Mouse (Mus musculus) midbrain, embryonic 16.5 days (tissue): ENCODE measurements around the gene Tmem115. TPM values are rescaled to one million over a fixed set of nuclear protein-coding genes. Genes with fewer than 3 reads are reported as not detected.

Source experiments
- ATAC-seq: fragments of 200-750 bp; cut with Nextera tagmentation; 2 replicates; pipeline ENCODE4 v1.8.0; 2017; ENCODE audit warnings: moderate TSS enrichment
- H3K27ac ChIP-seq: fragments of 300-500 bp; sonication (generic); 2 replicates; pipeline ENCODE4 v1.5.1; 2014; ENCODE audit warnings: mild to moderate bottlenecking, low read length, mixed read lengths
- H3K27me3 ChIP-seq: fragments of 300-500 bp; sonication (generic); 2 replicates; pipeline ENCODE4 v1.6.1; 2014; ENCODE audit warnings: low read depth, low read length, mixed read lengths; ENCODE audit not compliant: control insufficient read depth, insufficient read depth
- H3K36me3 ChIP-seq: fragments of 300-500 bp; sonication (generic); 2 replicates; pipeline ENCODE4 v1.6.1; 2014; ENCODE audit warnings: mild to moderate bottlenecking, low read length, moderate library complexity, mixed read lengths; ENCODE audit not compliant: control insufficient read depth, insufficient read depth
- H3K4me1 ChIP-seq: fragments of 300-500 bp; sonication (generic); 2 replicates; pipeline ENCODE4 v1.6.1; 2014; ENCODE audit warnings: mild to moderate bottlenecking, low read length, mixed read lengths; ENCODE audit not compliant: control insufficient read depth, insufficient read depth
- H3K4me2 ChIP-seq: fragments of 300-500 bp; sonication (generic); 2 replicates; pipeline ENCODE4 v1.6.1; 2014; ENCODE audit warnings: mild to moderate bottlenecking, low read length, mixed read lengths
- H3K4me3 ChIP-seq: fragments of 300-500 bp; sonication (generic); 2 replicates; pipeline ENCODE4 v1.5.1; 2014; ENCODE audit warnings: low read depth, mild to moderate bottlenecking, low read length, moderate library complexity, mixed read lengths
- H3K9ac ChIP-seq: fragments of 300-500 bp; sonication (generic); 2 replicates; pipeline ENCODE4 v1.6.1; 2014; ENCODE audit warnings: low read depth, low read length, mixed read lengths
- H3K9me3 ChIP-seq: fragments of 300-500 bp; sonication (generic); replicated peaks from 2 replicates; pipeline ENCODE4 v1.6.1; 2014; ENCODE audit warnings: mild to moderate bottlenecking, low read length, mixed read lengths; ENCODE audit not compliant: control insufficient read depth, poor library complexity, severe bottlenecking
- WGBS: fragments of 180-500 bp; shearing (Covaris S2); extraction: QIAGEN DNeasy Blood & Tissue Kit; methylation state at CpG from one replicate; pipeline ENCODE4 v1.1.7; 2014; 5-methylcytosine and 5-hydroxymethylcytosine counted together
- polyA plus RNA-seq: library from polyadenylated mRNA; unstranded; fragments of >200 nt; fragmentation: Nextera tagmentation; extraction: Ambion mirVana; gene quantifications from 2 replicates; pipeline ENCODE4 v1.2.1, GENCODE M21; 2015

Tmem115 gene
- polyA plus RNA-seq: 45.2 and 47.2 TPM in 2 replicates

GRCm38 (mm10) chr9:107533791-107534407 lies at the start of gene Tmem115:
Tmem115 (plus strand) TSS chr9:107533945.
- H3K4me3 ChIP-seq: peak within 1 kb of the TSS; percentile 88

GRCm38 (mm10) chr9:107484302-107484701 lies 49.4 kb upstream of the Tmem115 start:
- peak; percentile 51 for ATAC-seq
- Histone ChIP-seq H3K4me1 (peaks cover 29% of the 10 kb centered on the region), H3K27me3 (no peaks in the 10 kb centered on the region), H3K4me3 (no peak overlapping the region), H3K4me2 (no peak overlapping the region; the same call in 1 of the 2 replicates), H3K27ac (peak overlapping the region; percentile 51), H3K9ac (no peak overlapping the region; the same call in 1 of the 2 replicates), H3K9me3 (no peaks in the 10 kb centered on the region), H3K36me3 (no peaks in the 10 kb centered on the region)
- WGBS: 28% methylated on average over 17 of the region's 17 CpGs

More at GRCm38 (mm10) chr9:107533791-107534407, at the start of gene Tmem115:
- no peaks in the 10 kb centered on the region for H3K9me3 ChIP-seq
- peak within 1 kb of the TSS; percentile 86 for H3K9ac ChIP-seq
- ATAC-seq: peak; percentile 98
- peak within 1 kb of the TSS; percentile 69 for H3K27ac ChIP-seq
- H3K4me1 ChIP-seq: peaks cover 21% of the 10 kb centered on the region
- H3K27me3 ChIP-seq: no peaks in the 10 kb centered on the region
- H3K36me3 ChIP-seq: peaks cover 8% of the 10 kb centered on the region
- WGBS: under 1% methylated on average over 48 of the region's 48 CpGs
- peak within 1 kb of the TSS; percentile 98 for H3K4me2 ChIP-seq

- H3K27me3 ChIP-seq: no peaks in the 10 kb centered on the region
- no peak overlapping the region for H3K4me3 ChIP-seq
- 73% methylated on average over 6 of the region's 6 CpGs for WGBS
- H3K4me1 ChIP-seq: peaks cover 25% of the 10 kb centered on the region
- H3K9ac ChIP-seq: no peak overlapping the region
- H3K36me3 ChIP-seq: no peaks in the 10 kb centered on the region
- no peak overlapping the region for H3K4me2 ChIP-seq
- no peak for ATAC-seq
- H3K27ac ChIP-seq: peak overlapping the region; percentile 51
- no peaks in the 10 kb centered on the region for H3K9me3 ChIP-seq
These were observed 49.0 kb upstream of the Tmem115 start for GRCm38 (mm10) chr9:107484766-107485165.

GRCm38 (mm10) chr9:107486086-107486485 lies 47.7 kb upstream of the Tmem115 start:
- no peak overlapping the region for H3K9ac ChIP-seq
- no peaks in the 10 kb centered on the region for H3K36me3 ChIP-seq
- H3K4me1 ChIP-seq: peaks cover 12% of the 10 kb centered on the region
- no peak overlapping the region for H3K4me2 ChIP-seq
- H3K27ac ChIP-seq: no peak overlapping the region; the same call in 1 of the 2 replicates
- 21% methylated on average over 10 of the region's 10 CpGs for WGBS
- ATAC-seq: no peak
- H3K9me3 ChIP-seq: no peaks in the 10 kb centered on the region
- no peaks in the 10 kb centered on the region for H3K27me3 ChIP-seq
- no peak overlapping the region for H3K4me3 ChIP-seq

- Histone ChIP-seq H3K27me3 (no peaks in the 10 kb centered on the region), H3K4me3 (no peak overlapping the region), H3K27ac (no peak overlapping the region; the same call in 1 of the 2 replicates), H3K36me3 (no peaks in the 10 kb centered on the region), H3K4me2 (no peak overlapping the region), H3K4me1 (peaks cover 6% of the 10 kb centered on the region), H3K9ac (no peak overlapping the region), H3K9me3 (no peaks in the 10 kb centered on the region)
- ATAC-seq: no peak
- WGBS: 74% methylated on average over 6 of the region's 6 CpGs
These were observed 47.1 kb upstream of the Tmem115 start for GRCm38 (mm10) chr9:107486507-107487225.

- Histone ChIP-seq H3K27me3 (no peaks in the 10 kb centered on the region), H3K9me3 (no peaks in the 10 kb centered on the region), H3K27ac (no peak overlapping the region), H3K4me2 (no peak overlapping the region), H3K36me3 (no peaks in the 10 kb centered on the region), H3K4me1 (peaks cover 13% of the 10 kb centered on the region), H3K9ac (no peak overlapping the region), H3K4me3 (no peak overlapping the region)
- no peak for ATAC-seq
- WGBS: 54% methylated on average over 8 of the region's 8 CpGs
These were observed 43.6 kb upstream of the Tmem115 start for GRCm38 (mm10) chr9:107490146-107490545.

- Histone ChIP-seq H3K27ac (no peak overlapping the region), H3K36me3 (no peaks in the 10 kb centered on the region), H3K4me3 (no peak overlapping the region), H3K9me3 (no peaks in the 10 kb centered on the region), H3K4me2 (no peak overlapping the region), H3K27me3 (no peaks in the 10 kb centered on the region), H3K4me1 (peaks cover 13% of the 10 kb centered on the region), H3K9ac (no peak overlapping the region)
- no peak for ATAC-seq
- 64% methylated on average over 6 of the region's 6 CpGs for WGBS
These were observed 43.1 kb upstream of the Tmem115 start for GRCm38 (mm10) chr9:107490625-107491024.

GRCm38 (mm10) chr9:107493511-107493910 lies 40.2 kb upstream of the Tmem115 start:
- Histone ChIP-seq H3K4me2 (no peak overlapping the region), H3K4me1 (peaks cover 13% of the 10 kb centered on the region), H3K27me3 (no peaks in the 10 kb centered on the region), H3K27ac (no peak overlapping the region), H3K9me3 (no peaks in the 10 kb centered on the region), H3K9ac (no peak overlapping the region), H3K36me3 (0 out of 2 replicates have a peak, but pooled peaks cover 2% of the 10 kb centered on the region), H3K4me3 (no peak overlapping the region)
- no peak for ATAC-seq
- WGBS: 52% methylated on average over 1 of the region's 1 CpGs

GRCm38 (mm10) chr9:107494238-107494637 lies 39.5 kb upstream of the Tmem115 start:
- H3K4me3 ChIP-seq: no peak overlapping the region
- no peaks in the 10 kb centered on the region for H3K9me3 ChIP-seq
- peaks cover 13% of the 10 kb centered on the region for H3K4me1 ChIP-seq
- WGBS: 34% methylated on average over 12 of the region's 12 CpGs
- no peak for ATAC-seq
- no peak overlapping the region for H3K27ac ChIP-seq
- H3K9ac ChIP-seq: no peak overlapping the region
- 0 out of 2 replicates have a peak, but pooled peaks cover 4% of the 10 kb centered on the region for H3K36me3 ChIP-seq
- no peaks in the 10 kb centered on the region for H3K27me3 ChIP-seq
- H3K4me2 ChIP-seq: no peak overlapping the region
